Mouse (Mus musculus) erythroblast, embryonic 14.5 days (primary cell): ENCODE results near the gene Map7.

ENCODE experiments used
- GATA1 ChIP-seq: IDR thresholded peaks from 2 replicates; pipeline ENCODE4 v1.6.1; 2012; ENCODE audit warnings: low read length, inconsistent platforms, mixed read lengths
- TAL1 ChIP-seq: IDR thresholded peaks from 3 replicates; pipeline ENCODE4 v1.6.1; 2012; ENCODE audit warnings: low read length, inconsistent platforms, mixed read lengths

GRCm38 (mm10) chr10:20185806-20186205 lies 37.5 kb downstream of the Map7 start:
- TF ChIP-seq GATA1 (no peak), TAL1 (no peak)
